Mouse (Mus musculus) intestine, postnatal 0 days (tissue): ENCODE results near the gene Lemd1. TPM values are rescaled to one million over a fixed set of nuclear protein-coding genes. Genes with fewer than 3 reads are reported as not detected.

Experiments
- ATAC-seq: fragments of 200-750 bp; cut with Nextera tagmentation; 2 replicates; pipeline ENCODE4 v1.8.0; 2017; ENCODE audit warnings: mild to moderate bottlenecking, moderate TSS enrichment, moderate library complexity
- H3K27ac ChIP-seq: fragments of 300-500 bp; sonication (generic); 2 replicates; pipeline ENCODE4 v1.5.1; 2014; ENCODE audit warnings: mild to moderate bottlenecking, low read depth, low read length, moderate library complexity
- H3K27me3 ChIP-seq: fragments of 300-500 bp; sonication (generic); replicated peaks from 2 replicates; pipeline ENCODE4 v1.6.1; 2014; ENCODE audit warnings: low read length, mixed read lengths; ENCODE audit not compliant: control insufficient read depth, insufficient read depth
- H3K36me3 ChIP-seq: fragments of 300-500 bp; sonication (generic); 2 replicates; pipeline ENCODE4 v1.6.1; 2014; ENCODE audit warnings: mild to moderate bottlenecking, moderate library complexity; ENCODE audit not compliant: control insufficient read depth, insufficient read depth
- H3K4me1 ChIP-seq: fragments of 300-500 bp; sonication (generic); replicated peaks from 2 replicates; pipeline ENCODE4 v1.6.1; 2014; ENCODE audit warnings: antibody characterized with exemption, low read length, mixed read lengths; ENCODE audit not compliant: control insufficient read depth, insufficient read depth
- H3K4me2 ChIP-seq: fragments of 300-500 bp; sonication (generic); replicated peaks from 2 replicates; pipeline ENCODE4 v1.6.1; 2014; ENCODE audit warnings: low read depth, mild to moderate bottlenecking, moderate library complexity
- H3K4me3 ChIP-seq: fragments of 300-500 bp; sonication (generic); 2 replicates; pipeline ENCODE4 v1.5.1; 2014; ENCODE audit warnings: low read depth, low read length
- H3K9ac ChIP-seq: fragments of 300-500 bp; sonication (generic); 2 replicates; pipeline ENCODE4 v1.6.1; 2014; ENCODE audit warnings: mild to moderate bottlenecking, low read depth, low read length
- H3K9me3 ChIP-seq: fragments of 300-500 bp; sonication (generic); 2 replicates; pipeline ENCODE4 v1.6.1; 2016; ENCODE audit warnings: mixed run types; ENCODE audit not compliant: control insufficient read depth
- CTCF ChIP-seq: sonication (generic); IDR thresholded peaks from 2 replicates; pipeline ENCODE4 v1.5.1; 2016; ENCODE audit warnings: low read depth, mild to moderate bottlenecking, control low read depth, antibody characterized with exemption, moderate library complexity
- WGBS: fragments of 180-500 bp; shearing (Covaris S2); extraction: QIAGEN DNeasy Blood & Tissue Kit; methylation state at CpG from one replicate; pipeline ENCODE4 v1.1.7; 2014; 5-methylcytosine and 5-hydroxymethylcytosine counted together
- polyA plus RNA-seq: library from polyadenylated mRNA; unstranded; fragments of >200 nt; fragmentation: Nextera tagmentation; extraction: Ambion mirVana; gene quantifications from 2 replicates; pipeline ENCODE4 v1.2.1, GENCODE M21; 2015

Gene Lemd1
- polyA plus RNA-seq, 1 experiment from 2014 or later, result 0.08 TPM

- no peak for TF ChIP-seq CTCF
- no peak for ATAC-seq
- no peak overlapping the region for H3K4me3 ChIP-seq
- 80% methylated on average over 1 of the region's 1 CpGs for WGBS
- no peak overlapping the region for H3K4me2 ChIP-seq
- H3K27me3 ChIP-seq, result no peaks in the 10 kb centered on the region
- H3K27ac ChIP-seq, result no peak overlapping the region
- H3K4me1 ChIP-seq, result no peaks in the 10 kb centered on the region
- H3K9ac ChIP-seq, result no peak overlapping the region
- H3K36me3 ChIP-seq, result no peaks in the 10 kb centered on the region
- H3K9me3 ChIP-seq, result no peaks in the 10 kb centered on the region
These were observed 95.5 kb downstream of the Lemd1 start for GRCm38 (mm10) chr1:132286735-132287134.

GRCm38 (mm10) chr1:132287445-132287844 lies 96.2 kb downstream of the Lemd1 start:
- Histone ChIP-seq H3K27ac (no peak overlapping the region), H3K4me1 (0 out of 2 replicates have a peak, but pooled peaks cover 3% of the 10 kb centered on the region), H3K4me2 (no peak overlapping the region), H3K36me3 (no peaks in the 10 kb centered on the region), H3K9me3 (no peaks in the 10 kb centered on the region), H3K9ac (no peak overlapping the region), H3K4me3 (no peak overlapping the region), H3K27me3 (no peaks in the 10 kb centered on the region)
- 77% methylated on average over 2 of the region's 2 CpGs for WGBS
- TF ChIP-seq CTCF, result no peak
- ATAC-seq, result no peak

- no peak overlapping the region for H3K4me2 ChIP-seq
- 0 out of 2 replicates have a peak, but pooled peaks cover 7% of the 10 kb centered on the region for H3K4me1 ChIP-seq
- H3K27me3 ChIP-seq, result no peaks in the 10 kb centered on the region
- no peak overlapping the region for H3K4me3 ChIP-seq
- ATAC-seq, result no peak
- no peaks in the 10 kb centered on the region for H3K9me3 ChIP-seq
- no peak overlapping the region for H3K27ac ChIP-seq
- no peaks in the 10 kb centered on the region for H3K36me3 ChIP-seq
- no peak overlapping the region for H3K9ac ChIP-seq
- peak; percentile 36; the same call in 1 of the 2 replicates for TF ChIP-seq CTCF
- WGBS, result 29% methylated on average over 11 of the region's 11 CpGs
These were observed 96.8 kb downstream of the Lemd1 start for GRCm38 (mm10) chr1:132287991-132288451.

GRCm38 (mm10) chr1:132289965-132290364 lies 98.7 kb downstream of the Lemd1 start:
- Histone ChIP-seq H3K9me3 (no peaks in the 10 kb centered on the region), H3K36me3 (no peaks in the 10 kb centered on the region), H3K27ac (no peak overlapping the region), H3K4me2 (no peak overlapping the region), H3K4me3 (no peak overlapping the region), H3K27me3 (no peaks in the 10 kb centered on the region), H3K9ac (no peak overlapping the region), H3K4me1 (0 out of 2 replicates have a peak, but pooled peaks cover 7% of the 10 kb centered on the region)
- 81% methylated on average over 6 of the region's 6 CpGs for WGBS
- TF ChIP-seq CTCF, result no peak
- ATAC-seq, result no peak

- Histone ChIP-seq H3K4me3 (no peak overlapping the region), H3K9ac (no peak overlapping the region), H3K9me3 (no peaks in the 10 kb centered on the region), H3K4me1 (0 out of 2 replicates have a peak, but pooled peaks cover 7% of the 10 kb centered on the region), H3K36me3 (no peaks in the 10 kb centered on the region), H3K4me2 (no peak overlapping the region), H3K27ac (no peak overlapping the region), H3K27me3 (no peaks in the 10 kb centered on the region)
- TF ChIP-seq CTCF, result peak; percentile 17; the same call in 1 of the 2 replicates
- ATAC-seq, result no peak
- WGBS, result 61% methylated on average over 11 of the region's 11 CpGs
These were observed 99.9 kb downstream of the Lemd1 start for GRCm38 (mm10) chr1:132290921-132291675.

- no peak for ATAC-seq
- Histone ChIP-seq H3K9ac (no peak overlapping the region), H3K4me3 (no peak overlapping the region), H3K36me3 (no peaks in the 10 kb centered on the region), H3K4me1 (0 out of 2 replicates have a peak, but pooled peaks cover 7% of the 10 kb centered on the region), H3K4me2 (no peak overlapping the region), H3K9me3 (no peaks in the 10 kb centered on the region), H3K27me3 (no peaks in the 10 kb centered on the region), H3K27ac (no peak overlapping the region)
- 55% methylated on average over 4 of the region's 4 CpGs for WGBS
- no peak for TF ChIP-seq CTCF
These were observed 100.5 kb downstream of the Lemd1 start for GRCm38 (mm10) chr1:132291706-132292105.
